Mouse (Mus musculus): ENCODE measurements at regions not wholly inside any gene's neighbourhood (a gene's known extent, or its start where the extent isn't known, plus 50 kb on each side); places are given as distances from the start of the nearest gene placed in this dataset.

DNA sequence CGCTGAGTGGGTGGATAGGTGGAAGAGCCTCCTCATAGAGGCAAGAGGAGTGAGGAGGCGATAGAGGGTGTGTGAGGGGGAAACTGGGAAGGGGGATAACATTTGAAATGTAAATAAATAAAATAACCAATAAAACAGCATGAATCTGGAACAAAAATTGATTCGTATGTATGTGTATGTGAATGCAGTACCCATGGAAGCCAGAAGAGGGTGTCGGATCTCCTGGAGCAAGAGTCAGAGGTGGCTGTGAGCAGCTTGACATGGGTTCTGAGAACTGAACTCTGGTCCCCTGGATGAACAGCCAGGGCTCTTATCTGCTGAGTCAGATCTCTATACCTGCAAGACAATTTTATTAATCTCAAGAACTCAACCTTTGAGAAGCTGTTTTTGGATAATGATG, 81.4 kb downstream of the Tfap2b start:
- DNase-seq (ENCODE audit: low read depth, low spot score), result no peak

DNA sequence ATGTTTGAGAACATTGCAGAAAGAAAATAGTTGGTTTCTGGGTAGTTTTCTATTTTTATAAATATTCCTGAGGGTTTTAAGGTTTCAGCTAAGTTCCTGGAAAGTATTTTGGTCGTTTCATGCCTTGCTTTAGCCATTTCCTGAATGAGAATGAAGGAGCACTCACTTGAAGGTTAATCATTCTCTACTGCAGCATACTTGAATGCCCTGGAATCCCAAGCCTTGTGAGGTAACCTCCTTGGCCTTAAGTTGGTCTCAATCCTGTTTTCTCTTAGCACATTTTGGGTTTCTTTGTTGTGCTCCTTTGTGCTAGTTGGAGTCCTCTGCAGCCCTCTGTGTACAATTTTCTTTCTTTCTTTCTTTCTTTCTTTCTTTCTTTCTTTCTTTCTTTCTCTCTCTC, 112.9 kb downstream of the Tfap2b start:
- no peak for DNase-seq (ENCODE audit: low read depth, low spot score)

DNA sequence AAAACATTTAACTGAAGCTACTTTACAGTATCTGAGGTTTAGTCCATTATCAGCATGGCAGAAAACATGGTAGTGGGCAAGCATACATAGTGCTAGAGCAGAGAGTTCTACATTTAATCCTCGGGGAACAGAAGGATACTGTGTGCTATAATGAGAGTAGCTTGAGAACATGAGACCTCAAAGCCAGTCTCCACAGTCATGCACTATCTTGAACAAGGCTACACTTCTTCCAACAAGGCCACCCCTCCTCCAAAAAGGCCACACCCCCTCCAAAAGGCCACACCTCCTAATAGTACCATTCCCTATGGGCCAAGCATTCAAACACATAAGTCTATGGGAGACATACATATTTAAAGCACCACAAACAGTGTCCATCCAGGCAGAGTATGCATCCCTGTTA, 127.3 kb downstream of the Tfap2b start:
- no peak for DNase-seq (ENCODE audit: low read depth, low spot score)

DNA sequence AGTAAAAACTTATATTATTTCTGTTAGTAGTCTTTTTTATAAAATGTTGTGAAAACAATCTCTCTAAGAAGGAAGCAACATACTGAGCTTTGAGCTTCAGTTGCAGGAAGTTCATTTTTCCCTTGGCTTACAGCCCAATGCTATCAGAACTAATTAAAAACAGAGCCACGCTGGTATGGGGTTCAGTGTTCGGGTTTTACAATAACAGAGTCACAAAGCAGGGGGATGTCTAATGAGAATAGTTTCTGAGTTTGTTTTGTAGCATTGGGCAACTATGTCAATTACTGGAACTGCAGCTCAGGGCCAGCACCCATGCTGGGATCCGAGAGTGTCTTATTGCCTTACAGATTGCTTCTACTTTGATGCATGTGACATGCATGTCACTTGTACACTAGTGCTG, 128.5 kb downstream of the Tfap2b start:
- no peak for DNase-seq (ENCODE audit: low read depth, low spot score)

DNA sequence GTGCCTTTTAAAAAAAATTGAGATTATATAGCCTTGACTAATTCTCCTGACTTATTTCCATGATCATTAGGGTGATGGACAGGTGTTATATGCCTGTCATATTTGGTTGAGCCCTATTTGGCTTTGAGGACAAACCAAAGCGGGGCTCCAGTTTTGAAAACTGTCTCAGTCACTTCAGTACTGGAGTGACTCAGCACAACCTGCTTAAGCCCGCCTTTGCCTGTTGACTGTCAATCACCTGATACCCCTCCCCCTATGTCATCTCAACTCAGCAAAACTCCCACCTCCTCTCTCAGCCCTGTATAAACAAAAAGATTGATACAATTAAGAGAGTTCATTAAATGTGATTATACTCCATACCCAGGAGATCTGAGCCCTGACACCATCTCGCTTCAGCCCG, 135.7 kb downstream of the Tfap2b start:
- no peak for DNase-seq (ENCODE audit: low read depth, low spot score)

DNA sequence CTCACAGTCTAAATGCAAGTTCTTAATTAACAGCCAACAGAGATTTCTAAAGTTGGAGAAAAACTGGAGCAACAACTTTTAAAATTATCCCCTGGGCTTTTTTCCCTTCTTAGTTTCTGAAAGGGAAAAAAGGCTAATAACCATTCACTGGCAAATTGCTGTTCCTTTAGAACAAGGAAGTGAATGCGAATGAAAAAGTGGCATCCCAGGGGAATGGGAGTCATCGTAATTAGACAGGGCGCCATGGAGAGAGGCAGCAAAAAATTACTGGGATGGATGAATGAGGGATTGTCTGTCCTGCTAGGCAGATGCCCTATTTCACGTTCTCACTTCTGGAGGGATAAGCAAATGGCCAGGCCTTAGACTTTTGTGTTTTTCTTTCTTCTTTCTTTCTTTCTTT, 141.8 kb downstream of the Tfap2b start:
- DNase-seq (ENCODE audit: low read depth, low spot score), result no peak

DNA sequence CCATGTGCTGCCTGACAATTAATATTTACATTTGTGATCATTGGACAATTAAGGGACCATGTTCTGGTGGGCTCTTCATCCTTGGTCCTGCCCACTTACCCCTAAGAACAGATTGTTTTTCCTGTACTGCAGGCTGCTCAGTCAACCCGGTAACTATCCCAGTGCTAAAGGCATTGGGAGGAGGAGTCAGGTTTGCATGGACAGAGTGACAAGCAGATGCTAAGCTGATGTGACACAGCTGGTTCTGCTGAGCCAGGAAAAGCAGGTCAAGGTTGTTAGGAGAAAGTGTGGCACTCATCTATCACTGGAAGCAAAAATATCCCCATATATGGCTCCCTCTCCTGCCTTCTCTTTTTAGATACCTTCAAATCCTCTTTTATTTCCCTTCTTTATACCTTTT, 176.1 kb downstream of the Tfap2b start:
- DNase-seq (ENCODE audit: low read depth, low spot score), result no peak

DNA sequence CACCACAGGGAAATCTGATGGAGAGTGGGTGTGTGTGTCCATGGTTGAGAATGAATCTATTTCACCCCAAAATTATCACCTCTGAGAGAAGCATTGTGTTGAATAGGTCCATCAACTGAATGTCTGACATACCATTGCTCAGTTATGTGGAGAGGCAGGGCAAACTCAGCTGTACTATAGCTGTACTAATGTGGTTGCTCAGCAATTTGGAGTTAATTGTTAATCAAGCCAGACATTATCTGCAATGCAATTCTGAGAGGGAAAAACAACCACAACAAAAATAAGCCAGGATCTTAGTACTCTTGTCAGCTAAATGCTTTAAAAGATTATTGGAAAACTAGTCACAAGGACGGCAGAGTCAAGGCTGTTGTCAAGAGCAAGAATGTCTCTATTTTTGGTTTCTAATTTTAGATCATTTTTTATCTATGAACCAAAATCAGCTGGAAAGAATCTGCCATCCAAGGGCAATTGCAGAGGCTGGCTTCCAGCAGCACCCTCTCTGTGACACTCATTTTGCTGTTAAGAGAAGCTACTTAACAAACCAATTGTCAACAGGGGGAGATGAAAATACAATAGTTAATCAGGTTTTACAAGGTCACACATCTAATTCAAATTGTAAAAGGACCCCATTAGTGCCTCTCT, 180.3 kb downstream of the Tfap2b start:
- DNase-seq (ENCODE audit: low read depth, low spot score), result no peak

DNA sequence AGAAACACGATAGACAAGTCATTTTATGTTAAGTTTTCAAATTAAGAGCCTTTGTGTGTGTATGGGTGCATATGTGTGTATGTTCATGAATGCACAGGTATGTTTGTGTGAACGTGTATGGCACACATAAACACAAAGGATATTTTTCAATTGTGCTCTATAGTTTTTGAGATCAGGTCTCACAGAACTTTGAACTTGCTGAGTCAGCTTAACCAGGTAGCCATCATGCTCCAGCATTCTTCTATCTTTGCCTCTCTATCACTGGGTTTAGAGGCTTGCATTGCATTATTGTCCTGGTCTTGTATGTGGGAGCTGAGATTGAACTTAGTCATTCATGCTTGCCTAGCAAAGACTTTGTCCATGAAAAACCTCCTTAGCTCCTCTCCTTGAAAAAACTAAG, 198.8 kb downstream of the Tfap2b start:
- no peak for DNase-seq (ENCODE audit: low read depth, low spot score)

DNA sequence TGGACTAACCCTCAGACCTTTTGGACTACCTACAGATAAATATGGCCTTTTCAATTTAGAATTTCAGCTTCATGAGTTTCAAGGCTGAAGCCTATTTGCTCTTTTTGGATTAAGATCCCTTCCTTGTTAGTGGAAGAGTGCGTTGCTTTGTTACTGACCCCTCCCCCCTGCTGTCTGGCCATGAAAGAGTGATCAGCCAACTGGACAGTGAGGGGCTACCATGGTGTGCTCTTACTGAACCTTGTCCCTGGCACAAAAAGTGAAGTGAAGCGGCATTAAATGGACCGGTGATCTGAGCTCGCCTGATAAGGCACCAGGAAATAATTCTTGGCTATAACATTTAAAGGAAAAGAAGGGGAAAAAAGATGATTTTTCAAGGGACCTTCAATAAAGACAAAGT, 203.6 kb downstream of the Tfap2b start:
- no peak for DNase-seq (ENCODE audit: low read depth, low spot score)

DNA sequence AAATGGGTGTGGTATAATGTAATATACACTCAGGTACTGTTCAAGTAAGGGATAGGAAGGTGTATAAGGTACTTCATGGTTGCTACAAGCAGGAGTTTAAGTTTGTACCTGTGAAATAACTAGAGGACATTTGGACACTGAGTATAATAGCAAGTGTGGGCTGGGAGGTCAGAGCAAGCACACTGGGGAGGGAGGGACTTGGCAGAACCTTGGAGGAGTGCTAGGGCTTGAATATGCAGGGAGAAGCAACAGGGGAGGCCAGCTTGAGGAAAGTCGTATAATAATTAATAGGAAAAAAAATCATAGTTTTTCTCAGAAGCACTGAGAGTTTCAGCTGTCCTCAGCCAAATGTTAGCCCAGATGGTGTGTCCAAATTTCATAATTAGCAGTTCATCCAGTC, 212.4 kb downstream of the Tfap2b start:
- no peak for DNase-seq (ENCODE audit: low read depth, low spot score)

DNA sequence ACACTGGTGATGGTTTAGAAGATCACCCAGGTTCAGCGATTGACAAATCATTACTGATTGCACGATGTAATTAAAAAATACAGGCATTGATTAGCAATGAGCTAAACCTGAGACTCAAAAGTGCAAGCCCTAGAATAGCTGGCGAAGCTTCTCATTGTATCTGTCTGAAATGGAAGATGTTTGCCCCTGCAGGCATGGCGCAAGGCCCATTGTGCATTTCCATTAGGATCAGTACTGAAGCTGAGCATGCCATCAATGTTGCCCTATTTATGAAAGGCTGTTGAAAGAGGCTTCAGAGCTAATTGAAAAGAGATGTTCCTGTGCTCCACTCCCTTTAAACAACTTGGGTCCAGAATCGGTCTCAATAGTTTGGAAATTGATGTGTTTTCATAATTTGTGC, 242.1 kb downstream of the Tfap2b start:
- peak; percentile 8 for DNase-seq (ENCODE audit: low read depth, low spot score)

DNA sequence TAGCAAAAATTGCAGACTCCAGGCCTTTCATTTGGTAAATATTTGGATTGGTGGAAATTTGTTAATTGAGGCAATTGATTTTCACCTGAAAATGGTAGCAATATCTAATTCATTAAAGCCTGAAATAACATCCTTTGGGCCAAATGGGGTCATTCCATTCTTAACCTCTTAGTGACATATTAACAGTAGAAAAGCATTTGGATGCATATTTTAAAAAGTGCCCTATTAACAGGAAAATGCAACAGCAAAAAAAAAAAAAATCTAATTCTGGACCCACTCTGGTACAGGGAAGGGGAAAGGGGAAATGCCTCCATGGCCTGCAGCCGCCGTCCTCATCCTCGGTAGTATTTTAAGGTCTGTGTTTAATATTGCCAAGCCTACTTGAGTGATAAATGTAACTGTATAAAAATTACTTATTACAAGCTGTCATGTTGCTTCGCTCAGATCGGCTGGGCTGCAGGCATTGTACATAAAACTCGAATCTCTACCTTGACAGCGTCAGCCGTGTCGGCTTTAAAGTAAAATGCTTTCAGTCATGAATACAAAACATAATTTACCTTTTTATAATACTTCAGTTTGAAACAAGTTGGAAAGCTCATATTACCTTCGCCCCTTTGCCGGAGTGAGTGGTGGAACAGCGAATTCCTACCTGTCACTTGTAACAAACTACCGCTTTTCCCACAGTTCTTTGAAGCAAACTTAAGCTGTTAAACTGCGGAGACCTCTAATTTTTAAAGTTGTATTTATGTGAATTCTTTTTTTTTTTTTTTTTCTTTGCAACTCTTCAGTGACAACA, 250.1 kb downstream of the Tfap2b start:
- no peak for DNase-seq (ENCODE audit: low read depth, low spot score)

DNA sequence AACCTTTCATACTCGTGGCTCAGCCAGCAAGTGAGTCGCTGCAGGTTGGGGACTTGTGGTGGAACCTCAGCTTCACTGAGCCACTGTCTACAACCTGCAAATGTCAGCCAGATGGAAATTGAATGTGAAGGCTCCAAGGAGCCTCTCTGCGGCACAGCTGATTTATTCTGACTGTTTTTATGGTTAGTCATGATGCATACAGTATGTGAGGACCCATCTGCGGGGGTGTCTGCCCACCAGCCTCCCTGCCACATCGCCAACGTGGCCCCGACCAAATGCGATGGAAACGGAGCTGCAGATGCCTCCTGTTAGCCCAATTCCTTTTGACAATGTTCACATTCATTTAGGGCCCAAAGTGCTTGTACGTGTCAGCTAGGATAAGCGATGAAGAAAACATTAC, 251.2 kb downstream of the Tfap2b start:
- peak; percentile 15 for DNase-seq (ENCODE audit: low read depth, low spot score)

DNA sequence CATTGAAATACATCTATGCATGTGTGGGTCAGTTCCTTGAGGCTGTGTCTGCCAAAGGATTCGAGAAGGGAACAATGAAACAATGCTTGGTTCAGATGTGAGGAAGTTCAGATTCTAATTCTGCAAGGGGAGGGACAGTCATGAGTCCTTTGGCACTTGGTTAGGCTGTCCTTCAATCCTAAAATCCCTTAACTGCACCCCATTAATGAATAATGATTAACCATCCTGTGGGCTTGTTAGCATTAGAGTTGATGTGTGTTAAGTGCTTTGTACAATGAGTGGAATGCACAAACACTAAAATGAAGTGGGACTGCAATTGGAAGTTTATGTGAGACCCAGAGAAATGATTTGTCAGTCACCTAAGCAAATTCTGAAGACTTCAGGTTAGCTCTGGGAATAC, 264.8 kb downstream of the Tfap2b start:
- DNase-seq (ENCODE audit: low read depth, low spot score), result no peak

All from retina, adult 2 months (tissue).